Mouse (Mus musculus) bone marrow, adult 2 months (tissue): ENCODE data around the gene Trim28.

ENCODE experiments used
- CTCF ChIP-seq: fragments of 200-500 bp; IDR thresholded peaks from 2 replicates; pipeline ENCODE4 v1.5.1; 2011; ENCODE audit warnings: low read length, control low read depth; ENCODE audit not compliant: control insufficient read depth, insufficient read depth
- POLR2A ChIP-seq: fragments of 200-500 bp; IDR thresholded peaks from 2 replicates; pipeline ENCODE4 v1.6.1; 2011; ENCODE audit warnings: low read depth, mild to moderate bottlenecking, control low read depth, low read length, borderline replicate concordance; ENCODE audit not compliant: control insufficient read depth

DNA sequence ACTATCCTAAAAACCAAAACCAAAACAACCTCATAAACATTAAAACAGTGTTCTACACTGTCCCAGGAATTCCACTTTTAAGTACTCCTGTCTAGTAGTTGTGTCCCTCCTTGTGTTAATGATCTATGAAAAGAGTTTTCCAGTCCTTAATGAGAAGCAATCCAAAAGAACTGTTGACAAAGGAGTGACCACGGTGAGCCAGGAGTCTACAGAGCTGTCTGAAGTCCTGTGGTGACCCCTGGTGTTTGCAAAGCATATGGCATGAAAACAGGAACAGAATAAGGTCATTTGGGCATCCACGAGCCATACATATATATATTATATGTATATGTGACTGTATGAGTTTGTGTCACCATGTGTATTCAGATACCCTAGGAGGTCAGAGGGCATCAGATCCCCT is 47.2 kb downstream of the Trim28 start:
- TF ChIP-seq CTCF (peak; percentile 83), POLR2A (no peak)
